Mouse (Mus musculus): ENCODE results near the gene G3bp1.

DNA sequence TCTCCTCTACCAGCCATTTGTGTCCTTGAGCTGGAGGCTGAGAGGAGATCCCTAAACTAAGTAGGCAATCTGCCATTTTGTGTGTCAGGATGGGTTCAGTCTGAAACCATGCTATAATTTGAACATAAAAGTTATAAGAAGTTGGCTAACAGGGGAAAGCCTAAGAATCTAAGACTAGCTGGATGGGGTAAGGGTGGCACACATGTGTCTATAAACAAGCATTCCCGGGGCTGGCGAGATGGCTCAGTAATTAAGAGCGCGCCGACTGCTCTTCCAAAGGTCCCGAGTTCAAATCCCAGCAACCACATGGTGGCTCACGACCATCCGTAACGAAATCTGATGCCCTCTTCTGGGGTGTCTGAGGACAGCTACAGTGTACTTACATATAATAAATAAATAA, 7.3 kb upstream of the G3bp1 start:
- TF ChIP-seq CTCF (IDR thresholded peaks at IDR 0.05; ENCODE audit: low read depth) (no peak), EP300 (IDR thresholded peaks at IDR 0.05; ENCODE audit: low read depth) (no peak)

Measured in liver, embryonic 14.5 days (tissue).